Mouse (Mus musculus) urinary bladder, postnatal 4 days (tissue): ENCODE data around the gene Baz2b.
"Not testable (repeated sequence)": the region's sequence is repeated elsewhere in the genome, so short reads cannot be mapped to it uniquely, and the experiment has no call there.

Experiments
- DNase-seq, 2 experiments: peaks; one replicate each; pipeline ENCODE4 v3.0.0; 2021 to 2022; ENCODE audit warnings: low spot score in 2 of 2

The Baz2b gene

GRCm38 (mm10) chr2:60200051-60200562 lies 9.5 kb downstream of the Baz2b start:
- DNase-seq = no peak

- DNase-seq = no peak
Observed at GRCm38 (mm10) chr2:60196841-60197240, 12.8 kb downstream of the Baz2b start.

GRCm38 (mm10) chr2:60181696-60182095 lies 27.9 kb downstream of the Baz2b start:
- no peak for DNase-seq

GRCm38 (mm10) chr2:60177490-60177889 lies 32.1 kb downstream of the Baz2b start:
- DNase-seq = no peak

GRCm38 (mm10) chr2:60176087-60176486 lies 33.6 kb downstream of the Baz2b start:
- DNase-seq = no peak

- DNase-seq = no peak
Observed at GRCm38 (mm10) chr2:60175078-60175477, 34.6 kb downstream of the Baz2b start.

- DNase-seq = no peak
Observed at GRCm38 (mm10) chr2:60173595-60173994, 36.0 kb downstream of the Baz2b start.

GRCm38 (mm10) chr2:60173190-60173589 lies 36.4 kb downstream of the Baz2b start:
- no peak for DNase-seq

- no peak for DNase-seq
Observed at GRCm38 (mm10) chr2:60172531-60172914, 37.1 kb downstream of the Baz2b start.

- no peak for DNase-seq
Observed at GRCm38 (mm10) chr2:60171786-60172530, 37.7 kb downstream of the Baz2b start.

- DNase-seq = no peak
Observed at GRCm38 (mm10) chr2:60166878-60167277, 42.8 kb downstream of the Baz2b start.

- no peak for DNase-seq
Observed at GRCm38 (mm10) chr2:60165679-60166078, 44.0 kb downstream of the Baz2b start.

- DNase-seq = no peak
Observed at GRCm38 (mm10) chr2:60163744-60164143, 45.9 kb downstream of the Baz2b start.

- DNase-seq = no peak
Observed at GRCm38 (mm10) chr2:60152481-60152880, 57.2 kb downstream of the Baz2b start.

- no peak for DNase-seq
Observed at GRCm38 (mm10) chr2:60148651-60149050, 61.0 kb downstream of the Baz2b start.

- no peak for DNase-seq
Observed at GRCm38 (mm10) chr2:60147428-60147827, 62.2 kb downstream of the Baz2b start.

GRCm38 (mm10) chr2:60145742-60146141 lies 63.9 kb downstream of the Baz2b start:
- no peak for DNase-seq

GRCm38 (mm10) chr2:60143383-60143782 lies 66.3 kb downstream of the Baz2b start:
- no peak for DNase-seq

- DNase-seq = no peak
Observed at GRCm38 (mm10) chr2:60142281-60142680, 67.4 kb downstream of the Baz2b start.

- no peak for DNase-seq
Observed at GRCm38 (mm10) chr2:60138751-60139162, 70.9 kb downstream of the Baz2b start.

- no peak for DNase-seq
Observed at GRCm38 (mm10) chr2:60135796-60136195, 73.8 kb downstream of the Baz2b start.

GRCm38 (mm10) chr2:60134958-60135357 lies 74.7 kb downstream of the Baz2b start:
- DNase-seq = not testable (repeated sequence)

- DNase-seq = no peak
Observed at GRCm38 (mm10) chr2:60133072-60133471, 76.6 kb downstream of the Baz2b start.
